Mouse (Mus musculus): Measurements from ENCODE around the gene Agap1. TPM values are rescaled to one million over a fixed set of nuclear protein-coding genes. Genes with fewer than 3 reads are reported as not detected.

Gene Agap1
- polyA plus RNA-seq, 1 experiment from 2014 or later = 23.1 TPM

DNA sequence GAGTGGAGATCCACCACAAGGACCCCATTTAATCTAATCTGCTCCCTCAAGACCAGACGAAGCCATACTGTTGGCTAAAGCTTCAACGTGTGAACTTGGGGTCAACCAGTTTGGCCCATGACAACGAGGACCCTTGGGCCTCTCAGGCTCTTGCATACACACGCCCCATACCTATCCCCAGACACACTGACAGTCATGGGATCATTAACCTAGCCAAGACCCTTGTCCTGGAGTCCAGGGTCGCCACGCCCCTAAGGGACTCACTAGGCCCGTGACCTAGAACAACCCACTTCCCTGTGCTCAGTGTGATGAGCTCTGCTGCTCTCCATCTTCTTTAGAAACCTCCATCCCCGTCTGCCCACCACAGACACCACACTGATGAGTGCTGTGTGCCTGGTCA lies 429.7 kb downstream of the Agap1 start:
- no peak overlapping the region for H3K9ac ChIP-seq (replicated peaks)
- ATAC-seq (ENCODE audit: insufficient number of reproducible peaks, insufficient read depth, low FRiP score, low TSS enrichment, low read depth) = no peak
- H3K27ac ChIP-seq = no peak overlapping the region
- 87% methylated on average over 8 of the region's 8 CpGs for WGBS
- peaks cover 33% of the 10 kb centered on the region for H3K36me3 ChIP-seq
- no peaks in the 10 kb centered on the region for H3K27me3 ChIP-seq
- H3K4me2 ChIP-seq = no peak overlapping the region
- no peaks in the 10 kb centered on the region for H3K9me3 ChIP-seq
- no peak overlapping the region for H3K4me3 ChIP-seq (replicated peaks)
- peaks cover 20% of the 10 kb centered on the region for H3K4me1 ChIP-seq (replicated peaks)

DNA sequence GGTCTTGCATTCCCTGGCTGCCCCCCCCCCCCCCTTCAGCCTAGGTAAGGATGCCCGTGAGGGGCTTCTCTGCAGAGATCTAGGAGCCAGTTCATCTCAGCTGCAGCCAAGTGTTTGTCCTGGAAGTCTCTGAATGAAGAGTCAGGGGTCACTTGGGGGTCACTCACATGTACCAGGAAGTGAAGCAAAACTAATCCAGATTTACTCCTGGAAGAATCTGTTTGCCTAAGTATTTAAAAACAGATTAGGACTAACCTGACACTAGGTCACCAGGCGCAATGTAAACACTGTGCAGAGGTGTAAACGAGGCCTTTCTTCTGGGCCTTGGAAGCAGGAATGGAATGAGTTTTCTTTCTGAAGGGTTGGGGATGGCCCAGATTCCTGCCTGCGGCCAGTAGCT lies 431.1 kb downstream of the Agap1 start:
- Histone ChIP-seq H3K4me1 (replicated peaks) (peaks cover 18% of the 10 kb centered on the region), H3K9me3 (no peaks in the 10 kb centered on the region), H3K4me2 (no peak overlapping the region), H3K4me3 (replicated peaks) (no peak overlapping the region), H3K36me3 (peaks cover 44% of the 10 kb centered on the region), H3K27ac (no peak overlapping the region), H3K9ac (replicated peaks) (no peak overlapping the region), H3K27me3 (no peaks in the 10 kb centered on the region)
- 11% methylated on average over 4 of the region's 4 CpGs for WGBS
- ATAC-seq (ENCODE audit: insufficient number of reproducible peaks, insufficient read depth, low FRiP score, low TSS enrichment, low read depth) = no peak

DNA sequence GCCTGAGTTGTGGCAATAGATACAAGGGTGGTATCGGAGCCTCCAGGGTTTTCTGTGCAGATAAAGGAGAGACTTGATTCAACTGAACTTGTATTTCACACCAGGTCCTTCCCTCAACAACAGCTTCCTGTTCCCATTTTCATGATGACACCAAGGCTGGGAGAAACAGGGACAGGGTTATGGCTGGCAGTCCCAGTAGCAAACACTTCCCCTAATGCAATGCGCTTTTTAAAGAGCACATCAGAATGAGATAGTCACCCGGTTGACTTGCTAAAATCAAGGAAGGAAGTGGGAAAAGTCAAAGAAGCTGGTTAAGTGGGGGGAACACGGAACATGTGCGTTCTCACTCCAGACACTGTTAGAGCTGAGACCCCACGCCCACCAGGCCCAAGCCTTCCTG lies 436.8 kb downstream of the Agap1 start:
- H3K4me2 ChIP-seq = no peak overlapping the region
- H3K27ac ChIP-seq = no peak overlapping the region
- 86% methylated on average over 6 of the region's 6 CpGs for WGBS
- ATAC-seq (ENCODE audit: insufficient number of reproducible peaks, insufficient read depth, low FRiP score, low TSS enrichment, low read depth) = no peak
- H3K4me3 ChIP-seq (replicated peaks) = no peak overlapping the region
- no peaks in the 10 kb centered on the region for H3K9me3 ChIP-seq
- H3K9ac ChIP-seq (replicated peaks) = no peak overlapping the region
- H3K36me3 ChIP-seq = peaks cover 54% of the 10 kb centered on the region
- H3K27me3 ChIP-seq = no peaks in the 10 kb centered on the region
- H3K4me1 ChIP-seq (replicated peaks) = no peaks in the 10 kb centered on the region

DNA sequence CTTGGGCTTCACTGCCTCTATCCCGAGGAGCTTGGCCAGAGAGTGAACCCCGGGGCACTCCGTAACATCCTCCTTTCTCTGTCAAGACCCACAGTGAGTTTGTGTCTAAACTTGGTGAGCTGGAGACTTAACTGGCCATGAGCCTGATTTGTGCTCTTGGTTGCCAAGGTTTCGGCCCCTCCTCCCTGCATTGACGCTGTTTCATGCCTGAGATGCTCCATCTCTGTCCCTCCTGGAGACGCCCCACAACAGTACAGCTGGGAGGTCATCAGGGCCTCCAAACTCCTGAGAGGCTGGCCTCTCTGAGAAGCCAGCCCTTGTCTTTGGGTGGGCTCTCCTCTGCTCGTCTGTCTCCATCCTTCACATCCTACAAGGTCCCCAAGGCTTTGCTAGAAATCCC lies 437.7 kb downstream of the Agap1 start:
- no peak for ATAC-seq (ENCODE audit: insufficient number of reproducible peaks, insufficient read depth, low FRiP score, low TSS enrichment, low read depth)
- Histone ChIP-seq H3K4me1 (replicated peaks) (no peaks in the 10 kb centered on the region), H3K4me3 (replicated peaks) (no peak overlapping the region), H3K9me3 (no peaks in the 10 kb centered on the region), H3K27me3 (no peaks in the 10 kb centered on the region), H3K9ac (replicated peaks) (no peak overlapping the region), H3K4me2 (no peak overlapping the region), H3K36me3 (peaks cover 58% of the 10 kb centered on the region), H3K27ac (no peak overlapping the region)
- WGBS = 69% methylated on average over 7 of the region's 7 CpGs

DNA sequence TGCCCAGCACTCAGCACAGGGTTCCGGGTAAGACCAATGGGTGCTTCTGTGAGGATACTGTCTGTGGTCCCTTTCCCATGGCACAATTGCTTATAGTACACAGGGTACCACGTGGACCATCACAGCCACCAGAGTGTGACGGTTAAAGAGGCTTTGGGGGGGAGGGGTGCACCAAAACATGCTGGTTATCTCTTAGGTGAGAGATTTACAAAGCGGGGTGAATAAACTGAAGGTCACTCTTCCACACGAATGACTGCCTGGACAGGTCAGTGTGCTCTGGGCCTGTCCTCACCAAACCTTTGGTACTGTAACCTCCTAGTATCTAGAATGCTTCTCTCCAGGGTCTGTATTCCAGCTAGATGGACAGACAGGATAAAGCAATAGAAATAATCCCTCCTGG lies 441.2 kb downstream of the Agap1 start:
- no peak overlapping the region for H3K4me3 ChIP-seq (replicated peaks)
- no peaks in the 10 kb centered on the region for H3K27me3 ChIP-seq
- no peak overlapping the region for H3K4me2 ChIP-seq
- H3K36me3 ChIP-seq = peaks cover 26% of the 10 kb centered on the region; the same call in 1 of the 2 replicates
- H3K9me3 ChIP-seq = no peaks in the 10 kb centered on the region
- WGBS = 78% methylated on average over 5 of the region's 5 CpGs
- no peak for ATAC-seq (ENCODE audit: insufficient number of reproducible peaks, insufficient read depth, low FRiP score, low TSS enrichment, low read depth)
- no peak overlapping the region for H3K9ac ChIP-seq (replicated peaks)
- H3K27ac ChIP-seq = no peak overlapping the region
- H3K4me1 ChIP-seq (replicated peaks) = peaks cover 13% of the 10 kb centered on the region

DNA sequence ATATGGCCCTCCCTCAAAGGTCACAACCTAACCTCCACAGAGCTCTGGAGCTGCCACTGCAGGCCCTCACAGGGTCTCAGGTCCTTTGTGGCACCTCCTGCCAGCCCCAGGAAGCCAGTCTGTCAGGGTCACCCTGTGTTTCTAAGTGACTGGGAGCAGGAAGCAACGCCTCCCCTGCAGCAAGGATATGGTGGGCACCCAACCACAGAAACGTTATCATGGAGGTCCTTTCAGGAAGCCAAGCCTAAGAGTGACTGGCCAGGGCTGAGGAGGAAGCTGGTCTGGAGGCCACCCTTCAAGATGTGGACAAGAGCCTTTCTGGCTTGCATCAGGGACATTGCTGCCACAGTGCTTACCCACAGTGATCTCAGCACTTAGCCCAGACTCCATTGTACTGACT lies 444.4 kb downstream of the Agap1 start:
- peaks cover 15% of the 10 kb centered on the region; the same call in 1 of the 2 replicates for H3K36me3 ChIP-seq
- ATAC-seq (ENCODE audit: insufficient number of reproducible peaks, insufficient read depth, low FRiP score, low TSS enrichment, low read depth) = no peak
- H3K9me3 ChIP-seq = no peaks in the 10 kb centered on the region
- no peak overlapping the region for H3K4me2 ChIP-seq
- no peaks in the 10 kb centered on the region for H3K27me3 ChIP-seq
- H3K9ac ChIP-seq (replicated peaks) = no peak overlapping the region
- WGBS = 59% methylated on average over 2 of the region's 2 CpGs
- no peak overlapping the region for H3K4me3 ChIP-seq (replicated peaks)
- no peak overlapping the region for H3K27ac ChIP-seq
- peaks cover 13% of the 10 kb centered on the region for H3K4me1 ChIP-seq (replicated peaks)

DNA sequence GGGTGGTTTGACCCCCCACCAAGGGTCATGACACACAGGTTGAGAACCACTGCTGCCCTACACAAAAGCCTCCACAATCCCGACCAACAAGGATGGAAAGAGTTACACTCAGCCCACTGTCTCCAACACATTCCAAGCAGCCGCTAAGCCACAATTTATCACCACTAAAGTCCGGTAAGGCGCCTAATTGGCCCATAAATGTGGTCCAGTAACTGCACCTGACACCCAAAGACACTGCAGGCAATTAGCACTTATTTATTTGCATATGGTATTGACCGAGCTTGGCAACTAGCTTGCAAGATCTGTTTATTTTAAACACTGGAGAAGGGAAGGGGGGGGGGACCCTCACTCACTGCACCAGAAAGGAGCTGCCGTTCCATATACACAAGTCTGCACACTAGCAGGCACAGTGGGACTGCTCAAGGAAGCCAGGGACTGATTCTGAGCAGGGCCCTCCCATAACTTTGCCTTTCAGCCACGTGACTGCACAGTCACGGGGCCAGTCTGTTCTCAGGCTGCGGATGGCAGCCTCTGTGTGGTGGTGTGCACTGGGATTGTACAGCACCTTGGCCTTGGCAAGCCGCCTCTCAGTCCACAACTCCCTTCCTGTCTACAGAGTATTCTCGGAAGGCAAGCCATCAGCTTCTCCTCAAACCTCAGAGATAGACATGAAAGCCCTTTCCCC lies 445.3 kb downstream of the Agap1 start:
- H3K9ac ChIP-seq (replicated peaks) = no peak overlapping the region
- H3K36me3 ChIP-seq = peaks cover 15% of the 10 kb centered on the region; the same call in 1 of the 2 replicates
- ATAC-seq (ENCODE audit: insufficient number of reproducible peaks, insufficient read depth, low FRiP score, low TSS enrichment, low read depth) = 0 out of 2 replicates have a peak, but pooled peaks have one; percentile 60
- H3K4me3 ChIP-seq (replicated peaks) = no peak overlapping the region
- no peaks in the 10 kb centered on the region for H3K27me3 ChIP-seq
- peaks cover 13% of the 10 kb centered on the region for H3K4me1 ChIP-seq (replicated peaks)
- H3K9me3 ChIP-seq = no peaks in the 10 kb centered on the region
- no peak overlapping the region for H3K27ac ChIP-seq
- 31% methylated on average over 11 of the region's 11 CpGs for WGBS
- no peak overlapping the region for H3K4me2 ChIP-seq

DNA sequence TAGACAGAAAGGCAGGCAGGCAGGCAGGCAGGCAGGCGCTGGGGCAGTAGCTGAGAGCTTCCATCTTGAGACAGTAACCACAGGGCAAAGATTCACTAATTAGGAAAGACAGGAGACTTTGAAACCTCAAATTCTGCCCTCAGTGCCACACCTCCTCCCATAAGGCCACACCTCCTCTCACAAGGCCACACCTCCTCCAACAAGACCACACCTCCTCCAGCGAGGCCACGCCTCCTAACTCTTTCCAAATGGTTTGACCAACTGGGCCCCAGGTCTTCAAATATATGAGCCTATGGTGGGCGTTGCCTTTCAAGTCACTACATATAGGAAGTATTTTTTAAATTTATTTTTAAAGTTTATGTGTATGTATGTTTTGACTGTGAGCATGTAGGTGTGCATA lies 446.8 kb downstream of the Agap1 start:
- peaks cover 7% of the 10 kb centered on the region for H3K9me3 ChIP-seq
- 79% methylated on average over 4 of the region's 4 CpGs for WGBS
- ATAC-seq (ENCODE audit: insufficient number of reproducible peaks, insufficient read depth, low FRiP score, low TSS enrichment, low read depth) = no peak
- no peak overlapping the region for H3K9ac ChIP-seq (replicated peaks)
- H3K4me1 ChIP-seq (replicated peaks) = peaks cover 13% of the 10 kb centered on the region
- peaks cover 4% of the 10 kb centered on the region; the same call in 1 of the 2 replicates for H3K36me3 ChIP-seq
- H3K4me3 ChIP-seq (replicated peaks) = no peak overlapping the region
- H3K27ac ChIP-seq = no peak overlapping the region
- H3K27me3 ChIP-seq = no peaks in the 10 kb centered on the region
- H3K4me2 ChIP-seq = no peak overlapping the region

DNA sequence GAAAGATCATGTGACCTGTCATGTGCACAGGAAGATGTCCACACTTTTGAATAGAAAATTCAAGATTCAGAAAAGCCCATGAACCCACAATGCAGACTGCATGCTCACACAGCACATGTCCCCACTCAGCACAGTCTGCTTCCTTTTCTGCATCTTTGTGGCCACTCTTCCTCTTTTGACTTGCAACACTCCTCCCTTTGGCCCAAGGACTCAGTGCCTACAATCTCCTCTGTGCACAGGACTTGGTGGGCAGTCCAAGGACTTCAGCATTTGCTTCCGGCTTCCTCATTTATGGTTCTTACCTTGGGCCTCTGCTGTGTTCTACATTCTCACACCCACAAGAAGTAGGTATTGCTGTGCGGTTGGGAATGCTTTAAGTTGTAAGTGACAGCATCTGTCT lies 447.6 kb downstream of the Agap1 start:
- Histone ChIP-seq H3K27ac (no peak overlapping the region), H3K9ac (replicated peaks) (no peak overlapping the region), H3K4me3 (replicated peaks) (no peak overlapping the region), H3K4me2 (no peak overlapping the region), H3K27me3 (no peaks in the 10 kb centered on the region), H3K4me1 (replicated peaks) (peaks cover 13% of the 10 kb centered on the region), H3K9me3 (peaks cover 12% of the 10 kb centered on the region), H3K36me3 (peaks cover under 1% of the 10 kb centered on the region; the same call in 1 of the 2 replicates)
- WGBS = 83% methylated on average over 2 of the region's 2 CpGs
- ATAC-seq (ENCODE audit: insufficient number of reproducible peaks, insufficient read depth, low FRiP score, low TSS enrichment, low read depth) = no peak

DNA sequence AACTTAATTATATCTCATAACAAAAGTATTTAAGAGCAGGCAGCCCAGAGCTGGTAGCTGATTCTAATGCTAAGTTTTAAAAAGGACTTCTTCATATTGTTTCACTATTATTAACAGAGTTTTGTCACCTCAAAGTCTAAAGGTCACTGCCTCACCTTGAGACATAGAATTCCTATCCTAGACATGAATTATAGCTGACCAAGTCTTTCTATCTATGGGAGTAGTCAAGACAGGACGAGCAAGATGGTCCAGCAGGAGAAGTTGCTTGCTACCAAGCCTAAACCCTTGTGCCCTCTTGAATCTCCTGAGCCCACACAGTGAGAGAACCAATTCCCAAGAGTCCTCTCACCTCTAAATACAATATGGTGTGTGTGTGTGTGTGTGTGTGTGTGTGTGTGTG lies 448.0 kb downstream of the Agap1 start:
- WGBS = 71% methylated on average over 1 of the region's 1 CpGs
- no peak for ATAC-seq (ENCODE audit: insufficient number of reproducible peaks, insufficient read depth, low FRiP score, low TSS enrichment, low read depth)
- H3K27me3 ChIP-seq = no peaks in the 10 kb centered on the region

DNA sequence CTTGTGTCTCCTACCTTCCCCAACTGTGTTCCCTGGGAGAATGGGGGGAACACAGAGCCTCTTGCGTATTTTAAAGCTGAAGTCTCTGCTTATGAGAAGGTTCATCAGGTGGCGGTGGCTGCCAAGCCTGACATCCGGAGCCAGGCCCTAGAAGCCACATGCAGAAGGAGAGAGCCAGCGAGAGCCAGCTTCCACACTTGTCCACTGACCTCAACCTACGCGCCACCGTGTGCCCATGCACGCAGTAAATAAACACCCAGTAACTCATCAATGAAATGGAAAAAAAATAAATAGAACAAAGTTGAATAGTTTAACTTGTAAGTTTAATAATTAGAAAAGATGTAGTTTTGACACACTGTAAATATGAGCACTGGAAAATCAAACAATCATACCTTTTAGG lies 455.2 kb downstream of the Agap1 start:
- Histone ChIP-seq H3K27me3 (no peaks in the 10 kb centered on the region), H3K36me3 (no peaks in the 10 kb centered on the region), H3K4me2 (no peak overlapping the region), H3K4me1 (replicated peaks) (peaks cover 7% of the 10 kb centered on the region; the same call in 1 of the 2 replicates), H3K9ac (replicated peaks) (no peak overlapping the region), H3K27ac (no peak overlapping the region), H3K4me3 (replicated peaks) (no peak overlapping the region), H3K9me3 (peaks cover 12% of the 10 kb centered on the region)
- no peak for ATAC-seq (ENCODE audit: insufficient number of reproducible peaks, insufficient read depth, low FRiP score, low TSS enrichment, low read depth)
- WGBS = 82% methylated on average over 8 of the region's 8 CpGs

More for the DNA sequence above, 448.0 kb downstream of the Agap1 start:
- peaks cover 12% of the 10 kb centered on the region for H3K9me3 ChIP-seq
- H3K4me1 ChIP-seq (replicated peaks) = peaks cover 13% of the 10 kb centered on the region
- no peaks in the 10 kb centered on the region for H3K36me3 ChIP-seq
- H3K4me2 ChIP-seq = no peak overlapping the region
- no peak overlapping the region for H3K27ac ChIP-seq
- no peak overlapping the region for H3K4me3 ChIP-seq (replicated peaks)
- H3K9ac ChIP-seq (replicated peaks) = no peak overlapping the region

DNA sequence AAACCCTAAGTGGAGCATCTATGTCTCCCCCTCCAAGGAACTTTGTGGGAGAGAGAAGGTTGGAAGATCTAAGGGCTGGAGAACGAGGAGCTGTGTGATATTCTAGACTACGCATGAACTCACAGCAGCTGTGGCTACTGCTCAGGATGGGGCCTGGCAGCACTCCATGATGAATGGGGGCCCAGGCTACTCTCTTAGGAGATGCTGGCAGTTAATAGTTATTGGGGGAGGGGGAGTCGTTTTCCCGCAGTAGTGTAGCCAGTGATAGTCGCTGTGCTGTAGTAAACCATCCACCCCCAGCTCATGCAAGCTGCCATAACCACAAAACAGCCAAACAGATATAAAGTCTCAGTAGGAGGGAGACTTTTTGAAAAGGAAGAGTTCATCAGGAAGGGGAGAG lies 457.8 kb downstream of the Agap1 start:
- ATAC-seq (ENCODE audit: insufficient number of reproducible peaks, insufficient read depth, low FRiP score, low TSS enrichment, low read depth) = no peak
- H3K36me3 ChIP-seq = no peaks in the 10 kb centered on the region
- H3K4me2 ChIP-seq = no peak overlapping the region
- H3K27ac ChIP-seq = no peak overlapping the region
- WGBS = 22% methylated on average over 5 of the region's 5 CpGs
- H3K4me1 ChIP-seq (replicated peaks) = peaks cover 7% of the 10 kb centered on the region; the same call in 1 of the 2 replicates
- no peaks in the 10 kb centered on the region for H3K9me3 ChIP-seq
- H3K4me3 ChIP-seq (replicated peaks) = no peak overlapping the region
- H3K27me3 ChIP-seq = peaks cover 9% of the 10 kb centered on the region
- H3K9ac ChIP-seq (replicated peaks) = no peak overlapping the region
